Mouse (Mus musculus) embryonic facial prominence, embryonic 13.5 days (tissue): Measurements from ENCODE around the gene Kcnk5. TPM values are rescaled to one million over a fixed set of nuclear protein-coding genes. Genes with fewer than 3 reads are reported as not detected.

Source experiments
- ATAC-seq: fragments of 200-750 bp; cut with Nextera tagmentation; 2 replicates; pipeline ENCODE4 v1.8.0; 2017; ENCODE audit warnings: low read depth; ENCODE audit not compliant: insufficient number of reproducible peaks, insufficient read depth, low FRiP score, low TSS enrichment
- H3K27ac ChIP-seq: fragments of 300-500 bp; sonication (generic); 2 replicates; pipeline ENCODE4 v1.5.1; 2015; ENCODE audit warnings: moderate library complexity, mild to moderate bottlenecking, inconsistent platforms
- H3K27me3 ChIP-seq: fragments of 300-500 bp; sonication (generic); 2 replicates; pipeline ENCODE4 v1.6.1; 2015; ENCODE audit warnings: mild to moderate bottlenecking, inconsistent platforms
- H3K36me3 ChIP-seq: fragments of 300-500 bp; sonication (generic); 2 replicates; pipeline ENCODE4 v1.6.1; 2015; ENCODE audit warnings: mild to moderate bottlenecking, inconsistent platforms
- H3K4me1 ChIP-seq: fragments of 300-500 bp; sonication (generic); 2 replicates; pipeline ENCODE4 v1.6.1; 2015; ENCODE audit warnings: inconsistent platforms
- H3K4me2 ChIP-seq: fragments of 300-500 bp; sonication (generic); 2 replicates; pipeline ENCODE4 v1.6.1; 2015; ENCODE audit warnings: moderate library complexity, mild to moderate bottlenecking, inconsistent platforms
- H3K4me3 ChIP-seq: fragments of 300-500 bp; sonication (generic); 2 replicates; pipeline ENCODE4 v1.5.1; 2015; ENCODE audit warnings: mild to moderate bottlenecking, inconsistent platforms
- H3K9ac ChIP-seq: fragments of 300-500 bp; sonication (generic); 2 replicates; pipeline ENCODE4 v1.6.1; 2015; ENCODE audit warnings: mild to moderate bottlenecking, inconsistent platforms
- H3K9me3 ChIP-seq: fragments of 300-500 bp; sonication (generic); 2 replicates; pipeline ENCODE4 v1.6.1; 2016; ENCODE audit warnings: inconsistent platforms
- WGBS: fragments of 180-500 bp; shearing (Covaris S2); methylation state at CpG from one replicate; pipeline ENCODE4 v1.1.7; 2015; ENCODE audit warnings: mixed read lengths; 5-methylcytosine and 5-hydroxymethylcytosine counted together
- polyA plus RNA-seq: library from polyadenylated mRNA; unstranded; fragments of >200 nt; fragmentation: Nextera tagmentation; extraction: Ambion mirVana; gene quantifications from 2 replicates; pipeline ENCODE4 v1.2.1, GENCODE M21; 2015

Gene Kcnk5
- polyA plus RNA-seq, 1 experiment from 2014 or later, result 4.9 TPM

DNA sequence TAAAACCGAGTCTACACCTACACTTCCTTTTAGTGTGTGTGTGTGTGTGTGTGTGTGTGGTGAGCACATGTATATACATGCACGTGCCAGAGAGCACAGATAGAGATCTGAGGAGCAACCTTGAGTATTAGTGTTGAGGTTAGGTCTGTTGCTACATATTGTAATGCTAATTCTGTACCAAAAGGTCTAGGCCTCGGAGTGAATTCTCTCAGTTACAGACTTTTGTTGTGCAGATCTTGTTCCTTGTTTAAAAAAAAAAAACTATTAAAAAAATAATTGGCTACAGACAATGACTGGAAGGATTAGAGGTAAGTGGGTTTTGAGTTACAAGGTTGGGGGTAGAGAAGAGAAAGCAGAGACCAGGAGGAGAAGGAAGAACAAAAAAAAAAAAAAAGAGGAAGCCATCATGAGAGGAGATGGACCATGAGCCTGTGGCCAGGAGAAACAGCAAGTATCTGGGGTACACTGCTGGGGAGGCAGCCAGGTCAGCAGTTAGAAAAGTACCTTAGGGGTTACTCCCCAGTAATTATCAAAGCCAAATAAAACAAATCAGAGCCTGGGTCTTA, 35.8 kb upstream of the Kcnk5 start:
- Histone ChIP-seq H3K36me3 (no peaks in the 10 kb centered on the region), H3K4me3 (no peak overlapping the region), H3K4me2 (no peak overlapping the region), H3K9ac (no peak overlapping the region), H3K4me1 (no peaks in the 10 kb centered on the region), H3K27me3 (no peaks in the 10 kb centered on the region), H3K27ac (no peak overlapping the region), H3K9me3 (no peaks in the 10 kb centered on the region)
- ATAC-seq, result no peak
- 35% methylated on average over 3 of the region's 3 CpGs for WGBS

DNA sequence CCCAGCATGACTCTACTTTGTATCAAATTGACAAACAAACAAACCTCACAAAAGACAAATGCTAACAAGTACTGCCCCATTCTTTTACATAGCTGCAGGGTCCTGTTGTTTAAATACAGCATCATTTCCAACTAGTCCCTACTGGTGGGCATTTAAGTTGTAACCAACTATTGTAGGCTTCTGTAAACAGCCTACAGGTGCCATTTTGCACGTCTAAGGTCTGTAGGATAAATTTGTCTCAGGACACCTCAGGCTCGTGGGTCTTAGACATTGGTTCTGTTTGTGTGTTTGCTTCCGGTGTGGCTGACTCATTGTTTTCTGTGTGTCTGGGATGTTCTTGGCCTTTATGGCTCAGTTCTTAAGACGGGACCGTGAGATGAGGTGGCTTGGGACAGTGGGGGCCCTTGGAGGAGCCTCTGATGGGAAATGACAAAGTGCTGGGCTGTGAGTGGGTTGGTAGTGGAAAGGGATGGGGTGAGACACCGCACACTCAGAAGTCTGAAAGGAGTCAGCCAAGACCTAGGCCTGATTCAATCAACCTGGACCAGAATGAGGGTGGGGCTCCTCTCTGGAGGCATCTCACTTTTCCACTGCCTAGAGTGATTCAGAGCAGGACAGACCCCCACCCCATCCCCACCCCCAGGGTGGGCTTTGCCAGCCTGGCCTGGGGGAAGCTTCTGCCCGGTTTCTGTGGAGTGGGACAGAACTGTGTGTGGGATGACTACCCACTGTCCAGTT, 35.1 kb upstream of the Kcnk5 start:
- WGBS, result 82% methylated on average over 7 of the region's 7 CpGs
- Histone ChIP-seq H3K9me3 (no peaks in the 10 kb centered on the region), H3K4me3 (no peak overlapping the region), H3K27me3 (no peaks in the 10 kb centered on the region), H3K9ac (no peak overlapping the region), H3K4me2 (no peak overlapping the region), H3K36me3 (no peaks in the 10 kb centered on the region), H3K4me1 (no peaks in the 10 kb centered on the region), H3K27ac (no peak overlapping the region)
- no peak for ATAC-seq

DNA sequence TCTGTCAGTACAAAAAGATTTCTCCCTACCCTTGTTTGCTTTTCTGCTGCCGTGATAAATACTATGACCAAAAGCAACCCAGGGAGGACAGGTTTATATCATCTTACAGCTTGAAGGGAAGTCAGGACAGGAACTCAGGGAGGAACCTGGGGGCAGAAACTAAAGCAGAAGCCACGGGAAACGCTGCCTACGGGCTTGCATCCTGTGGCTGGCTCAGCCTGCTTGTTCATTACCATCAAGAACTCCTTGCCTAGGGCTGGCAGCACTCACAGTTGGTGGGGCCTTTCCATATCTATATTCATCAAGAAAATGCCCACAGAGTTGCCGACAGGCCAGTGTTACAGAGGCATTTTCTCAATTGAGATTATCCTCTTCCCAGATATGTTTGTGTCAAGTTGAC, 34.2 kb upstream of the Kcnk5 start:
- H3K4me1 ChIP-seq, result no peaks in the 10 kb centered on the region
- H3K27ac ChIP-seq, result no peak overlapping the region
- no peak for ATAC-seq
- no peak overlapping the region for H3K4me3 ChIP-seq
- H3K9me3 ChIP-seq, result no peaks in the 10 kb centered on the region
- H3K27me3 ChIP-seq, result no peaks in the 10 kb centered on the region
- no peak overlapping the region for H3K9ac ChIP-seq
- WGBS, result 63% methylated on average over 5 of the region's 5 CpGs
- H3K36me3 ChIP-seq, result no peaks in the 10 kb centered on the region
- no peak overlapping the region for H3K4me2 ChIP-seq

DNA sequence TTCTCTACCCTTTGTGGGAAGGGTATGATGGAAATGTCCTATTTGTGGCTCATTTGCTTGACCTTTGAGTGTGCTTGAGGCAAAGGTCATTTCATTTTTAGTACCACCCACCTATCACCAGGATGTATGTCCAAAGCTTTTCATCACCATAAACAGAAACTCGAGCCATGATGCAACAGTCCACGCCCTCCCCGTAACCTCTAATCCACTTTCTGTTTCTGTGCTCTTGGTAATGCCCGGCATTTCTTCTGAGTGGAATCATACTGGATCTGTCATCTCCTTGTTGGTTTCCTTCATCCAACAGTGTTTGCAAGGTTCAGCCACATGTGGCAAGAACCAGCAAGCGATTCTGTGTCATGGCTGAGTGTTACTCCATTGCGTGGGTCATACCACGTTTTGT, 32.5 kb upstream of the Kcnk5 start:
- ATAC-seq, result no peak
- no peaks in the 10 kb centered on the region for H3K4me1 ChIP-seq
- 84% methylated on average over 7 of the region's 7 CpGs for WGBS

DNA sequence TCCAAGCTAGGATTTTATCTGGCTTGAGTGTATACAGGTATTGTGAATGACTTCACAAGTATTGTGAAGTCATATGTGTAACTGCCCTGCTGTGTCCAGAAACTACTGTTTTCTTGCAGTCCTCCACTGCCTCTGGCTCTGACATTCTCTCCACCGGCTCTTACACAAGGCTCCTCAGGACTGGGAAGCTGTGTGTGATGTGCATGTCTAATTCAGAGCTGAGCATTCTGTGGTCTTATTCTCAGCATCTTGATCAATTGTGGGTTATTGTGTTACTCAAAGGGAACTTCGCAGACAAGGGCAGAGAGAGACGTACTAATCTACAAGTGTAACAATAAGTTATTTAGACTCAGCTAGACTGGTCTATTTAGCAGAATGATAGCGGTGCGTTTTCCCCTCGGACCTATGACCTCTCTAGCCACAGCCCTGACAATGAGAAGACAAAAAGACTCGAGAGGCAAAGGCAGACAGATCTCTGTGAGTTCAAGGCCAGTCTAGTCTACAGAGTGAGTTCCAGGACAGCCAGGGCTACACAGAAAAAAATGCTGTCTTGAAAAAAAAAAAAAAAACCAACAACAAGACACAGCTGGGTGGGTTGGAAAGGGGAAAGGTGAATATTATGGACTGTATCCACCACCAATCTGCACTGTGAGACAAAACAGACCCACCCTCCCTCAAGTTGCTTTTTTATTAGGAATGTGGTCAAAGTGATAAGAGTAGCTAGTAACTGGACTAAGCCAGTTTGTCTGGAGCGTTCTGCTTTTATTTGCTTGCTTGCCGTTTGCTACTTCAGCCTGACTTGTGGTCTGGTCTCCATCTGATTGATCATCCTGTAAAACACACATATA, 30.4 kb upstream of the Kcnk5 start:
- Histone ChIP-seq H3K4me2 (no peak overlapping the region), H3K4me1 (no peaks in the 10 kb centered on the region), H3K27me3 (no peaks in the 10 kb centered on the region), H3K36me3 (no peaks in the 10 kb centered on the region), H3K9ac (no peak overlapping the region), H3K27ac (no peak overlapping the region), H3K4me3 (no peak overlapping the region), H3K9me3 (no peaks in the 10 kb centered on the region)
- WGBS, result 67% methylated on average over 9 of the region's 9 CpGs
- ATAC-seq, result no peak

More for the DNA sequence above, 32.5 kb upstream of the Kcnk5 start:
- Histone ChIP-seq H3K27me3 (no peaks in the 10 kb centered on the region), H3K9me3 (no peaks in the 10 kb centered on the region), H3K4me3 (no peak overlapping the region), H3K4me2 (no peak overlapping the region), H3K27ac (no peak overlapping the region), H3K36me3 (no peaks in the 10 kb centered on the region), H3K9ac (no peak overlapping the region)

DNA sequence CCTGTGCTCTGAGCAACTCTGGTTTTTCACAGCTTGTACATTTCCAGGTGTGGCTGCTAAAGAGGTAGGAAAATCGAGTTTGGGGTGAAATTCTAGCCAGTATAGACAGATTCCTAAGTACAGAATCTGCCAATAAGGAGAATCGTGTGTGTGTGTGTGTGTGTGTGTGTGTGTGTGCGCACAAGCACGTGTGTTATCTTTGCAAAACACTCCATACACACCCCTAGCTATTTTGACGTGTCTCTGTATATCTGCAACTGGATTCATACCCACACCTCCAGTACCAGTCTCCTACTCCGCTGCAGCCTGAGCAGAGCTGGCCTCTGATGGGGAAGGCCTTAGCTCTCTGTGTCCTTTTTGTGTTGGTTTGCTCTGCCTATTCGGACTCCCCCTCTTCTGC, 28.3 kb upstream of the Kcnk5 start:
- Histone ChIP-seq H3K4me3 (no peak overlapping the region), H3K9me3 (no peaks in the 10 kb centered on the region), H3K9ac (no peak overlapping the region), H3K27me3 (no peaks in the 10 kb centered on the region), H3K4me1 (no peaks in the 10 kb centered on the region), H3K4me2 (no peak overlapping the region), H3K27ac (no peak overlapping the region), H3K36me3 (no peaks in the 10 kb centered on the region)
- ATAC-seq, result no peak
- 80% methylated on average over 7 of the region's 7 CpGs for WGBS

DNA sequence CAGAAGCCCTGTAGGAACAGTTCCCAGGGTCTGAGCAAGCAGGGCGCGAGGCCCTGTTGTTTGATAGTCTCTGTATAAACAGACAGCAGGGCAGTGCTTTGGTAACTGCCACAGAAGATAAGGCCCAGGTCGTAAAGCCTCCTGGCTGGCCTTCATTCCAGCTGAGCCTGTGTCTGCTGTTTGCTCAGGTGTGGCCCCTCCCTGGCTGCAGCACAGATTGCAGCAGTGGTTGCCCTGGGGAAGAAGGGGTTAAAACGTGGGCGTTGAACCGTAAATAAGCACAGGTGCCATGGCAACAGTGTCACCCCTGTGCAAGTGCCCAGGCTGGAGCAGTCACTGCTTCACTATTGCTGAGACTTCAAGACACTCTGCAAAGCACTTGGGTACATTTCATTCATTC, 26.8 kb upstream of the Kcnk5 start:
- Histone ChIP-seq H3K4me1 (no peaks in the 10 kb centered on the region), H3K9me3 (no peaks in the 10 kb centered on the region), H3K27ac (no peak overlapping the region), H3K4me3 (no peak overlapping the region), H3K9ac (no peak overlapping the region), H3K36me3 (no peaks in the 10 kb centered on the region), H3K27me3 (no peaks in the 10 kb centered on the region), H3K4me2 (no peak overlapping the region)
- 29% methylated on average over 6 of the region's 6 CpGs for WGBS
- ATAC-seq, result no peak

DNA sequence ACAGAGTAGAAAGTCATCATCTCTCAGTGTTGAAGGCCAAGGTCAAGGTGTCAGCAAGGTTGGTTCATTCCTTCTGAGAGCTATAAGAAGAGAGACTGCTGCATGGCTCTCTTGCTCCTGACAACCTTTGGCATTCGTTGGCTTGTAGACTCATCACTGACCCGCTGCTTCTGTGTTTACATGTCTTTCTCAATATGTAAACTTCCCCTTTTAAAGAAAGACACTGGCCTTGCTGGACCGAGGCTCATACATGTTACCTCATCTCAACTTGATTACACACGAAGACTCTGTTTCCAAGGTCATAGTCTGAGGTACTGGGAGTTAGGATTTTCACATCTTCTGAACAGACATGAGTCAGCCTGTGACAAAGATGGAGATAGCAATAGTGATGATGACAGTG, 24.1 kb upstream of the Kcnk5 start:
- Histone ChIP-seq H3K27ac (no peak overlapping the region), H3K9me3 (no peaks in the 10 kb centered on the region), H3K4me2 (no peak overlapping the region), H3K9ac (no peak overlapping the region), H3K27me3 (no peaks in the 10 kb centered on the region), H3K4me1 (no peaks in the 10 kb centered on the region), H3K36me3 (no peaks in the 10 kb centered on the region), H3K4me3 (no peak overlapping the region)
- 84% methylated on average over 4 of the region's 4 CpGs for WGBS
- no peak for ATAC-seq

DNA sequence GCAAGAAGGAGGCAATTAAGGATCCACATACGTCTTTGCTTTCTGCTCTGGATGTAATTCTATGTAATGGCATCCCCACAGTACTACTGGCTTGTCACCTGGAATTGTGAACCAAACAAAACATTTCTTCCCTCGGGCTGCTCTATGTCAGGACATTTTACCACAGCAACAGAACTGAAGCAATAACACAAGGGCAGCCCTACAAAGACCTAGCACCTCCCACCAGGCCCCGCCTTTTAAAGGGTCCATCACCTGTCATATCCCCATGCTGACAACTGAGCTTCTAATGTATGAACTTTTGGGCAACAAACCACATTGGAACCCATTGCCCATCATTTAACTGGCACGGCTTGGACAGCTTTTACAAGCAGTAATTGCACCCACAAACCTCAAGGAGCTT, 21.7 kb upstream of the Kcnk5 start:
- ATAC-seq, result no peak
- H3K4me2 ChIP-seq, result no peak overlapping the region
- H3K9ac ChIP-seq, result no peak overlapping the region
- H3K4me3 ChIP-seq, result no peak overlapping the region
- no peaks in the 10 kb centered on the region for H3K4me1 ChIP-seq
- no peak overlapping the region for H3K27ac ChIP-seq
- no peaks in the 10 kb centered on the region for H3K27me3 ChIP-seq
- H3K36me3 ChIP-seq, result no peaks in the 10 kb centered on the region
- no peaks in the 10 kb centered on the region for H3K9me3 ChIP-seq
- WGBS, result 51% methylated on average over 4 of the region's 4 CpGs

DNA sequence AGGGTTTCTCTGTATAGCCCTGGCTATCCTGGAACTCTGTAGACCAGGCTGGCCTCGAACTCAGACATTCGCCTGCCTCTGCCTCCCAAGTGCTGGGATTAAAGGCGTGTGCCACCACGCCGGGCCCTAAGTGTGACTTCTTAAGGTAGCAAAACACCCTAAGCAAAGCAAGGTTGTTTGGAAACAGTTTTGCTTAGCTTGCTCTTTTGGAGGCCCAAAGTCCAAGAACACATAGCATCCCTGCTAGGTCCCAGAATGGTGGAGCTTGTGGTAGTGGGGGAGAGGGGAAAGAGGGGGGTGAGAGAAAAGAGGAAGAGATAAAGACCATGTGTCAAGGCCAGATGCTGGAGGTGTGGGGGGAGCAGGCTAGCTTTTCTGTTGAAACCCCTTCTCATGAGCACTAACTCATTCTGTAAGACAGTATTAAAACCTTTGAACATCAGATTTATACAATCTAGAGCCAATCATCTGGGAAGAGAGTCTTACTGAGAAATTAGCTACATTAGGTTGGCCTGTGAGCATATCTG, 21.1 kb upstream of the Kcnk5 start:
- Histone ChIP-seq H3K27ac (no peak overlapping the region), H3K4me3 (no peak overlapping the region), H3K9ac (no peak overlapping the region), H3K4me2 (no peak overlapping the region), H3K9me3 (no peaks in the 10 kb centered on the region), H3K27me3 (no peaks in the 10 kb centered on the region), H3K36me3 (no peaks in the 10 kb centered on the region), H3K4me1 (no peaks in the 10 kb centered on the region)
- 93% methylated on average over 5 of the region's 5 CpGs for WGBS
- no peak for ATAC-seq

DNA sequence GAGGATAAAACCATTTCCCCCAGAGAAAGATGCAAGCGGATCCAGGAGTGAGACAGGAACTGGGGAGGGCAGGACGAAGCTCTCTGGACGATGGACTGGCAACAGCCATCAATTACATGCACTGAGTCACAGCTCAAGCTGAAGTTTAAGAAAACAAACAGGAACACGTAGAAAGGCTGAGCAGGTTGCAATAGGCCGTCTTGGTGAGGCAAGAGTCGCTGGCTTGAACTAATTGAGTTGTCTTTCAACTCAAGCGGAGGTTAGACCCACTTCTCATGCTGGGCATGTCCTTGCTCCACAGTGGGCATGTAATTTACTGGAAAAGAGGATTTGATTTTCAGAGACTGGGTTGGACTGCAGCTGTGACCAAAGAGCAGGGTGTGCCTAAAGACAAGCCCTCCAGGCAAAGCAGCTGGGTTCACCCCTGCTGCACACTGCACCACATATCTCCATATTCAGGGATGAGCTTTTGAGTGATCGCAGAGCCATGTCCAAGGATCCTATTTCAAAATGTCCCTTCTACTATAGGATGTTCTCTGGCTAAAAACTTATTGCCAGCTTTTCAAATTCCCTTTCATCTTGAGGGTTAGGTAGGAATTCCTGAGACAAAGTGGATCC, 19.6 kb upstream of the Kcnk5 start:
- Histone ChIP-seq H3K4me3 (no peak overlapping the region), H3K4me1 (no peaks in the 10 kb centered on the region), H3K27me3 (no peaks in the 10 kb centered on the region), H3K4me2 (no peak overlapping the region), H3K27ac (no peak overlapping the region), H3K9ac (no peak overlapping the region), H3K9me3 (no peaks in the 10 kb centered on the region), H3K36me3 (no peaks in the 10 kb centered on the region)
- 45% methylated on average over 8 of the region's 8 CpGs for WGBS
- ATAC-seq, result no peak
